Mouse (Mus musculus) induced T-regulatory cell, adult 2 months (primary cell): Measurements from ENCODE around the gene Rnf220.
A peak's percentile ranks its signal among the peaks of the same experiment; 100 is the strongest.

ENCODE experiments used
- DNase-seq: peaks from one replicate; pipeline ENCODE4 v3.0.0-alpha.2; 2012; ENCODE audit warnings: low read depth

The Rnf220 gene

DNA sequence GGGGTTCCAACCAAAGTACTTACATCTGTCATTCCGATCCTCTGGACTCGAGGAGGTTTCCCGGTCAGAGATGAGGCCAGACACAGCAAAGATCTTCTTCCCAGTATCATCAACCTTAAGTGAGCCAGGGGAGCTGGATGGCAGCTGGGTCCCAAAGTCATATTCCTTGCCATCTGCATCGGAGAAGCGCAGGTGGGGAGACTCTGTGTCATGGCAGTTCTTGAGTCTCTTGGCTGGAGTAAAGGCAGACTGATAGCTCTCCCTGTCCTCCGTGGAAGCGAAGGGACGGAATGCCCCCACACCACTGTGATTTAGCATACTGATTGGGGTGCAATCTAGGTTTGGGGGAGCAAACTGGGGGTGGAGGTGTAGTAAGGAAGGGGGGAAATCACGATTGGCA lies 7.3 kb downstream of the Rnf220 start:
- DNase-seq: no peak

DNA sequence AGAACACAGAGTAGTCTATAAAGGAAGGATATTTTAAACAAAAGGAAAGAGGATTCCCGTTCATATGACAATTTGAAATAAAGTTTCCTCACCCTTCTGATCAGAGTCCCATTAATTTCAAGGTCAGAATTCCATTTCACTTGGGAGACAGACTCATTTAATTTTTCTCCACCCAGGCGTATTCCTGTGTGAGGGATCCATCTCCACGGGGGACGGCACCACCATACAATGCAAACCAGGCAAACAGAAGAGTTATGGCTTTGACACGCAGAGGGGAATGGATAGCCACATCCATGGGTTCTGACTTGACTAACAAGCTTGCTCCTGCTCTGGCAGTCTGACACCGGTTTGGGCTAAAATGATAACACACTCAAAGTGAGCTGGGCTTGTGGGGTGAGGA lies 9.4 kb downstream of the Rnf220 start:
- DNase-seq: no peak

DNA sequence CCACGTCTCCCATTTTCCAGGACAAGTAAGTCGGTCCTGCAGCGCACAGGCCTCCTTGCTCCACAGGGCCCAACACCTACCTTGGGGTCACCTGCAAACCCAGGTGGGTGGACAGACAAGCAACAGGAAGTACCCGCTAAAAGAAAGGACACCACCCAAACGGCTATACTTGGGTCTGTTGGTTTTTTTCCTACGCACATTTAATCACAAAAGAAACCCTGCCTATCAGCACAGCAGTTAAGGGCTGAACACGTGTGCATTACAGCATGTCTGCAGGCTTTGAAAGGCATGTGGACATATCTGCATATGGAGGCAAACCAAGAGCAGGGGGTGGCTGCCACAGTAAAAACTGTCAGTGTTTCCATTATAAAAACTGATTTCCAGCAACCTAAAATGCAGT lies 10.7 kb downstream of the Rnf220 start:
- no peak for DNase-seq

DNA sequence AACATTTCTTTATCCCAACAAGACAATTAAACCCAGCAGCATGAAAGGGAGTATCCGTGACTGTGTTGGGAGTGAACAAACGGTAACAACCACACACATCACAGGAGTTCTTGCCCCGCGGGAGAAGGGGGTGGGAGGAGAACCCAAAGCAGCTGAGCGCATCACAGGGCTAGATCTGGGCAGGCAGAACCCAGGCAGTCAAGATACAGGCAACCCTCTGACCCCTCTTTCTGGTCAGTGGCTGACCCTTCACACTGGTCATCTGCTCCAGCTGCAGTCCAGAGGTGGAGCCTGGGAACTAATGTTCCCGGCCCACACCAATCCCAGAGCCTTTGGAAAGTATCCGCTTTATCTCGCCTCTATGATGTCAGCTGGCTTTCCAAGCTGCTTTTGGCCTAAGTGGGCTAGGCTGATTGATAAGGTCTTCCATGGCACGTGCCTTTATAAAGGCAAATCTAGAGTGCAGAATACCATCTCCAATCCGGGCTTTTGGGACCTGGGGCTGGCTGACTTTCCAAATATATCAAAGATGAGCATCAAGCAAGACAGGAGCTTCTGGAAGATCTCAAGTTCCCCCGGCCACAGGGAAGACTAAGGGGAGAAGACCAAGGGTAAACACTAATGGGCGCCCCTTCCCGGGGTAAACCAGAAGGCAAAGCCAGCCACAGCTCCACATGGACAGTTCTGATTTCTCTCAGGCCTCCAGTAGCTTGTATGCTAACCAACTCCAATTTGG lies 11.6 kb downstream of the Rnf220 start:
- no peak for DNase-seq

DNA sequence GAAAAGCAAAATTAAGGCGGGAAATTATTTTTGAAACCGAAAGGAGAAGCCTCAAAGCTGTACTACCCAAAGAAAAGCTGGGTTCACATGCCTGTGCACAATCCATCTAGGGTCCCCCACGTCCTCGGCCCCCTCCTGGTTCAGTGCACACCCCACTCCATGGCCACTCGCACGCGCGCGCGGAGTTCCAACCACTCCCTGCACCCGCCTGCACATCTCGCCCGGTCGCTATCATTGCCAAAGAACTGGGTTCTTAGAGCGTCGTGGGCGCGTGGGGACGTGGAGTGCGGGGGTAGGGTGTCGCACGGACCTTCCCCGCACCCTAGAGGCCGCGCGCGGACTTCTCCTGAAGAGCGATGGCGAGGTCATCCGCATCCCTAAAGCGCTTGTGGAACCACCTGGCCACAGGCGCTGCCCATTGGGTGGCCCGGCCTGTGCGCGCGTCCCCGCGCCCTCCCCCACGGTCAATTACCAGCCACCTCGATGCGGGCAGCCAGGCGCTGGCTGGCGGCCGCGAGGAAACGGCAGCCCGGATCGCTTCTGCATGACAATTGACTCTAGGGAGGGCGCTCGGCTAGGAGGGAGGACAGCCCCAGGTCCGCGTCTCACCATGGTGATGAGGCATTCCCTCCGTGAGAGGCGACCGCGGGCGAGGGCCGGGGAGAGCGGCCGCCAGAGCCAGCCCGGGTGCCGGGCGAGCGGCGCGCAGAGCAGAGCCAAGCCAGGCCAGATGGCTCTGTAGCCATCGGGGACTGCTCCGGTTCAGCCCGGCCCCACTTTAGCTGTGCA lies 12.4 kb downstream of the Rnf220 start:
- DNase-seq: no peak

DNA sequence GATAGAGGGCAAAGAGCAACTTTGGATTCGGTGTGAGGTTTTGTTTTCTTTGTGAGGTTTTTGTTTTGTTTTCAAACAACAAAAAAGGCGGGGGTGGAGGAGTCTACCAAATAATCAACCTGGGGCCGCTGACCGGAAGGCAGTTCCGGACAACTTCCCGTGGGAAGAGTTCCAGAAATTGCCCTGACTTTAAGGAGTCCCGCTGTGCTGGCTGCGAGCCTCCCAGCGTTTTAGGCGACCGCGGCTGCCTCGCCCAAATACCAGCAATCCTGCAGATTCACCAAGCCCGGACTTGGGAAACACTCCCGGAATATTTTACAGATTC lies 13.0 kb downstream of the Rnf220 start:
- DNase-seq: no peak

DNA sequence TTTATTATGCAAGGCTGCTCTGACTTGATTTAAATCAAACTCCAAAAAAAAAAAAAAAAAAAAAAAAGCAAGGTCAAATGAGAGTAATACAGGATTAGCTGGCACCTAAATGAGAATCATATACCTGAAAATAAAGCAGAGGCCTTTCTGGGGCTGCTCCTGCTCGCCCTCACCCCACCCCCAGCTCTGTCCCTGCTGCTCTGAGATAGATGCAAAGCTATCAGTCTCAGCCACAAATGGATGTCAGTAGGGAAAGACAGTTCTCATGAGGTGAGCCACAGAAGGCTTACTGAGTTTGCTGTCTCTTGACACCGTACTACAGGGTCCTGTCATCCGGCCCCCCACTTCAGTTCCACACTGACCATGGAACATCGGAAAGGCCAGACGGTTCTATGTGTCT lies 14.7 kb downstream of the Rnf220 start:
- no peak for DNase-seq

DNA sequence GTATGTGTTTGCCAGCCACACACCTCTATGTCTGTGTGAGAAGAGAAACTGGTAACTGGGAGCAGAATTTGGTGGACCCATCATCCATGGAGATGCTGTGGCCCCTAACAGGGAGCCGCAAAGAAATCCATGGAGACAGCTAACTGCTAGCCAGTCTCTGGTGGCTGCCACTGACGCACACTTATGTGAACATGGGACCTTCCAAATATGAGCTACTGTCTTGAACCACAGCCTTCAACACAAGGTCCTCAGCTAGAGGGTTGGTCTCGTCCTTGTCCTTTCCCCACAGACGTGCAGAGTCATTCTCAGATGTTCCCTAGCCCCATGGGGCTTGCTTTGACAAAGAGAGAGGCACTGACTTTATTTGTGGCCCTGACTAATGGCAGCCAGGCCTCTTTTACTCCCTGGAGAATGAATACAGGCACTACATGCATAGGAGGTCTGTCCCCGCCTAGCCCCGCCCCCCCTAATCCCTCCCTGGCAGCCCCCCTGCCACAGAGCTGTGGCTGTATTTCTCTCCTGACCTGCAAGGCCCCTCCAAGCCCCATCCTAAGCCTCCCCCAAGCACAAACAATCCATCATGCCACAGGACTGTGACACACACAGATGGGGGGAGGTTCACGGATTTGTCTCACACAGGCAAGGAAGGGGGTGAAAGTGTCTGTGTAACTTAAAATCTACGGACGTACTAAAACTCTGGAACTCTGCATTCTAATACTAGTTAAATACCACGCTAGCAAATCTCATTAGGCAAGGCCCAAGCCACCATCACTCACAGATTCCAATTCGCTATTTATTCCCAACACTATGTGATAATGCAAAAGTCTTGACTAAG lies 16.0 kb downstream of the Rnf220 start:
- DNase-seq: no peak

DNA sequence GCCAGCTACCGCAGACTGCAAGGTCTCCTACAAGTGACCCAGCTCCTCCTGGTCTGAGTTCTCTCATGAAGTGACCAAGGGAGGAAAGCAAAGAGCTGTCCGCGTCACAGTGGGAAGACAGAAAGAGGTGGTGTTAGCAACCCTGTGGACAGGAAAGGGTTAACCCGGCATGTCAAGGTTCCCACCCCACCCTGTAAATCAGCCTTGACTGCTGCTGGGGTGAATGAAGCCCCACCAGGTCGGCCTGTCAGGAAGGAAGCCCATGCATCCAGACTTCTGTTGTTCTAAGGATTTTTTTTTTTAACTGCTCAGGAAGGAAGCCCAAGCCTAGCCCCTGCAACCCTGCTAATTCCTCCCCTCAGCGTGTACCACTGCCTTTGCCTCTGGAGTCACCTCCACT lies 16.9 kb downstream of the Rnf220 start:
- no peak for DNase-seq

DNA sequence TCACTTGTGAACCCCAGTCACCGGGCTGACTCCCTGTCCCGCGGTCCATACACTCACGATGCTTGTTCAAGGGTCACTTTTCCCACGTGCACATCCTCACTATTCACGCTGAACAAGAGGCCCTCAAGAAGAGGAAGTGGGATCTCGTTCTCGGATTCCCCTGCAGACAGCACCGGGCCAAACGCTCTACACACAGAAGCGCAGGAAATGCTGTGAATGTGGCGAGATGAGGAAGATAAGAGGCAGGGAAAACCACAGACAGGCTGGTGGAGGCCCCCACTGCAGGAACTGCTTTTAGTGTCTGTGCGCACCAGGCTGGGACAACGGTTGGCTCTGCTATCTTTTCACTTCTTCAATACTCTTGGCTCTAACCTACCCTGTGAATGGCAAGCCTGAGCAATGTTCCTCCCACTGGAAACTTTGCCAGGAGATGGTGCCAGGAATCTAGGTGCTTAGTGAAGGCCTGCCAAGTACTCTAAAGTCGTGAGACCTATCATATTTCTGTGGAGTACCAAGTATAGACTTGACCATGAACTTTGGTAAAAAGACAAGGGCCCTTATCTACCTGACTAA lies 18.7 kb downstream of the Rnf220 start:
- peak; percentile 32 for DNase-seq

DNA sequence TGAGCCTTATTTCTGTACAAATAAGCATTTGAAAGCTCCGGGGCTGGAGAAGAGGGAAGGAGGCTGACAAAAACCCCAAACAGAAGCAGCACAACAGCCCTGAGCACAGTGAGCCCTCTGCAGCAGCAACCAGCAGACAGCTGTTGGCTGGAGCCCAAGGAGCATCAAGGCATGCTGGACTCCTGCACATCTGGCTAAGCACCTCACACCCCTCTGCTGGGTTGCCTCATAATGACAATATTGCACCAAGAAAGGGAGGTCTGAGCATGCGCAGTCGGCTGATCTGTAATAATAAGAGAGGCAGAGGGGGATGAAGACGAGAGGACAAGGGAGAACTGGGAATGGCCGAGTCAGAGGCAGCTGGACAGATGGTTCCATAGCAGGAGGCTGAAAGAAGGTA lies 19.5 kb downstream of the Rnf220 start:
- no peak for DNase-seq

DNA sequence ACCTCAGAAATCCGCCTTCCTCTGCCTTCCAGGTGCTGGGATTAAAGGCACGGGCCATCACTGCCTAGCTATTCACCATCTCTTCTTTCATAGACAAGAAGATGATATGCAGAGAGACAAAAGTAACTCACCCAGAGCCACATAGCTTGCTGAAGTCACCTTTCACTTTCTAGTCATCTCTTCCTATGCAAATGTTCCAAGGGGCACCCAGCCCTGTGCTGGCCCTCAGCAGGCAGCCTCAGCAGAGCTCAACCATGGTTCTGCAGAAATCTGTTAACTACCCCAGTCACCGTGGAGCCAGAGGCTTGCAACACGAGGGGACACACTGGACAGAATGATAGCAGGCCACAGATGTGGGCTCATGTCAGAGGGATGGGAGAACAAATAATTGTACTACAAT lies 20.1 kb downstream of the Rnf220 start:
- DNase-seq: no peak

DNA sequence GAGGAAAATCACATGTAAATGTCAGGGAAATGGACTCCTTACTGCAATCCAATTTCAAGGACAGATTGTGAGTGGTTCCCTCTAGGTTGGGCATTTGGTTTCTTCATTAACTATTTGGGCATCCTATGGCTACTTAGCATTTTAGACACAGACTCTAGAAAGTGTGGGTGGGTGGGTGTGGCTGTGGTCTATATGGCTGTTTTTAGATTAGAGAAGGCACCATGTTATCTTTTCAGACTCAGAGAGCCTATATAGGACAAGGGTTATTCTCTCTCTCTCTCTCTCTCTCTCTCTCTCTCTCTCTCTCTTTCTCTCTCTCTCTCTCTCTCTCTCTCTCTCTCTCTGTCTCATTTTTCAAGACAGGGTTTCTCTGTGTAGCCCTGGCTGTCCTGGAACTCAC lies 20.5 kb downstream of the Rnf220 start:
- DNase-seq: no peak

DNA sequence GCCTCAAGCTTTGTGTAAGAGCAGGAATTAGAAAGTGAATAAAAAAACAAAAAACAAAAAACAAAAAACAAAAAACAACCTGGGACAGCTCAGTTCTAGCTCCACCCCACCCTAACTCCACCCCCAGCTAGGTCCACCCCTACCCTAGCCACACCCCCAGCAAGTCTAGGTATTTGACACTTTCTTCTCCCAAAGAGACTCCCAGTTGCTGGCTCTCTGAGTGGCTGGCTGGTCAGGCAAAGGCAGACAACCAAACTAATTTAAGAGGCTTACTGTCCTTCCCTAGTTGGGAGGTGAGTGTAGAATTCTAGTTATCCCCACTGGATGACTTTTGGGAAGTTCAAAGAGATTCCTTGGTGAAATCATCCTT lies 22.9 kb downstream of the Rnf220 start:
- peak; percentile 19 for DNase-seq

DNA sequence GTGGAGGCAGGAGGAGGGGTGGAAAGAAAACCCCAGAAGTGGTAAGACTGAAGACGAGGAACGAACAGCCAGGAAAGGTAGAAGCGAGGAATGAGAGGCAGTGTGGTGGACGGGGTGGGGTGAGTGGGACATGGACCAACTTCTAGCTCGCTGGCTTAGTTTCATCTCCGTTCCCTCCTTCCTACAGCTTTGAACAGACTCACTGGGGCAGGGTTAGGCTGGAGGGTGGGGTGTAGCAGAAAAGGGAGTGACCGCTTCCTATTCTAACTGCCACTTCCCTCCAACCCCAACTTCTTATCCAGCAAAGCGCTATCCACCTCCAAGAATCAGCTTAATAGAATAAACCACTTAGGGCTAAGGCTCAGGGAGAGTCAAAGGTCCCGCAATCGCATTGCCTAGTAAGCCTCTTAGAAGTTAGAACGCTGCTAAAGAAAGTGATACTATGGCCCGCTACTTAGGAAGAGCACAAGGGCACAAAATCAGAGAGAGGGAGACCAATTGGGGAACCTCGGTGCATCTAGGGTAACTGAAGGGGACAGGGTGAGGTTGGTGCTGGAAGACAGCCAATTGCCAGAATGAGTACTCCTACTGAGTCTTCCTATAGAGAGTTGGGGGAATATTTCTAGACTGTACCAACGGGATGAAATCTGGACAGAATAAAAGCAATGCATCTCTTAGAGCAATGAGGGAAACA lies 23.4 kb downstream of the Rnf220 start:
- peak; percentile 12 for DNase-seq

DNA sequence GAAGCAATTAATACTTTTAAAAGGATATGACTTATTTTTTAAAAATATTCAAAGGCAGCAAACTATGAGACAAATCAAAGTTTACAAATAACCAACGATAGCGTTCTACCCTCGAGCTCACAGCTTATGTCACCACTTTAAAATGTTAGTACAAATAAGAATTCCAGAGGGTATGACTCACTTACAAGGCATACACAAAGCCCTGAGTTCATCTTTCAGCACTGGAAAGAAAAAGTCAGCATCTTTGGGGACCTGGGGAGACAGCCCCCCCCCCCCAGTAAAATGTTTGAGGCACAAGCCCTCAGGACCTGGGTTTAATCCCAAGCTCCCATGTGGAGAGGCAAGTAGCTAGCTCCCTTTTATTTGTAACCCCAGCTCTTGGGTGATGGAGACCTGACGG lies 27.4 kb downstream of the Rnf220 start:
- DNase-seq: no peak

DNA sequence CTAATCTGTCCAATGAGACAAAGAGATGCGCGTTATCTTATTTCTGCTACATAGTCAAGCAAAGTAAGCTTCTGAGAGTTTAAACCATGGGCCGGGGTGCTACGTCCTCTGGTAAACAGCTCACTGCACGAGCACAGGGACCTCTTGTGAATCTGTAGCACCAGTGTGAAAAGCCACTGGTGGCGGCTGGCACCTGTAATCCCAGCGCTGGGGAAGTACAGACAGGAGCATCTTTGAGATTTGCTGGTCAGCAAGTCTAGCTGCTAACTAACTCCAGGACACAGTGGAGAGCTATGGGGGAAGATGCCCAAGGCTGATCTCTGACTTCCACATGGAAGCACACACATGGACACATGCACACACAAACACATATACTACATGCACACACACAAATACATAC lies 28.9 kb downstream of the Rnf220 start:
- DNase-seq: no peak

DNA sequence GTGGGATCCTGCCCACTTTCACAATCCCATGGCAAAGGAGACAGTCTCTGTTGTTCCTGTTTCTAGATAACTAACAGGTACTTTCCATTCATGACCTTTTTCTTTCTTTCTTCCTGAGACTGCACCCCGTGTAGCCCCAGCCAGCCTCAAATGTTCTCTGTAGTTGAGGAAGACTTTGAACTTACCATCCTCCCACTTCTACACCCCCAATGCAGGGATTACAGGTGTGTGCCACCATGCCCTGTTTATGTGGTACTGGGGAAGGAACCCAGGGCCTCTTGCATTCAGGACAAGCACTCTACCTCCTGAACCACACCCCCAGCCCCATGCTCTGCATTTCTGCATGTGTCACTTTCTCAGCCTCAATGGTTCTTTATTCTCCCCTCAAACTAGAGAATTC lies 47.7 kb downstream of the Rnf220 start:
- DNase-seq: peak; percentile 13

DNA sequence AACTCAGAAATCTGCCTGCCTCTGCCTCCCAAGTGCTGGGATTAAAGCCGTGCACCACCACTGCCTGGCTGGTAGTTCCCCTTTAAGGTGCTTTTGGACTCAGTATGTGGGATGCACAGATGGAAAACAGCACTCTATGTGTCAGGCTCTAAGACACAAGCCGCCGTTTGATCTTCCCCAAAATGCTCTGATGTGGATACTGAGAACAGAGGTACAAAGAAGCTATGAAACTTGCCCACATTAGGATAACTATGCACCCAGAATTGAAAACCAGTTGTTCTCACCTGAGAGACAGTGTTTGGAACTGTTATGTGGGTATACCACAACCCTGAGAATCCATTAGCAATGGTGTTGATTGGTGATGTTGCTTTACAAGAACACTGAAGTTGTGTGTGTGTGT lies 48.9 kb downstream of the Rnf220 start:
- peak; percentile 14 for DNase-seq

DNA sequence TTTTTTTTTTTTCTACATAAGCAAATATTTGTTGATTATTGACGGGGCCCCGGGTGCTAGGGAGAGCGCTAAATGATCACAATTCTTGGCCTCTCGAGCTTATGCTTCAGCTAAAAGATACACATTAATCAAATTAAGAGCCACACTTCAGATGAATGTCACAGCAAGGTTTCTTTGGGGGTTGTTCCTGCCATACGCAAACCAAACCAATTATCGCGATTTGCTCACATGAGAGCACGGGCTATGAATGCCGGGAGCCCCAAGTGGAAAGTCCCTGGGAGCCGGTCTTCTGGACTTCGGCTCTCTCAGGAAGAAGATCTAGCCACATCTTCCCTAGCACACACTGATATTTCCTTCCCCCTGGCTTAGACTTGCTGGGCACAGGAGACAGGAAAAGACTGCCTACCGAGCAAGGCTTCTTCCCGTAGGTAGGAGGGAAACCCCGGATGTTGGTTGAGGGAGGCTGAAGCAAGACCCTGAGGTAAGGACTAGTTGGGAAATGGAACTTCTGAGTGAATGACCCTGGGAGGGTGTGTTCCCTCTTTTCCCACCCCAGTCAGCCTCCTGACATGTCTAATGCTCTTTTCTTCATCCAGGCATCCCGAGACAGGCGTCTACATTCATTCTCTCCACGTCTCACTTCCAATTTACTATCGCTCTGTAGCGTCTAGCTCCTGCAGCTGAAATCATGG lies 51.2 kb downstream of the Rnf220 start:
- DNase-seq: no peak

DNA sequence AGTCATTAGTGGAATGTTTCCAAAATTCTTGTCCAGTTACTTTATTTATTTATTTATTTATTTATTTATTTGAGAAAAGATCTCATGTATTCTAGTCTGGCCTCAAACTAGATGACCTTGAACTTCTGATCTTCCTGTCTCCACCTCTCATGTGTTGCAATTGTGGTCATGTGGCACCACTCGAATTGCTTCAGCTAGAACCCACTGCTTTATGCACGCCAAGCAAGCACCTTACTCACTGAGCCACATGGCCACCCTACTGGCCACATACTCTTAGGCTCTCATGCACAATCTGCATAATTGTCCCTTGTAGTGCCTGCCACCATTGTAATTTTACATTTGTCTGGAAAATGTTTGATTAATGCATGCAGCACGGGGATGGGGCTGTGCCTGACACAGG lies 57.9 kb downstream of the Rnf220 start:
- no peak for DNase-seq

DNA sequence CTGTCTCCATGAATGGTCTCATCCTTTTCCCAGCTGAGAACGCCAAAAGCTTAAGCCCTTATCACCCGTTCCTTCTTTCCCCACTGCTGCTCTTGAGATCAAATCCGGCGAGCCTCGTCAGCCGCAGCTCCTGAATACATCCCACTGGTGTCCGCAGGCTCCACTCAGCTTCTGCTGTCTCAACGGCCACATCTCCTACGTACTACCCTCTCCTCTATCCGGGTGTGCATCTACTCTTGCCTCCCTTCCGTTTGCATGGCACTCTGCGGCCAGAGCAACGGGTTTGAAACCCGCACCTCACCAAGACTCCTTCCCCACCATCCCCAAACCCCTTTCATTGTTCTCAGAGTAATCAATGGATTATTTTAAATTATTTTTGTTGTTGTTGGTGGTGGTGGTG lies 58.8 kb downstream of the Rnf220 start:
- no peak for DNase-seq
